In genomic region chr9:122422706-122423105, GRCm38 (mm10) we compare ENCODE assay signal across 19 mouse cellular contexts.
DNase-seq lines count a peak whose midpoint lies in the region; ATAC-seq and TF ChIP-seq lines count a peak whose summit lies in the region.
"Had no signal": no experiment of that assay in that cellular context is flagged by ENCODE, and none has a peak within 500 bp of the region (broad histone marks: within the 10 kb centered on the region; RNA-seq: fewer than 3 reads in every experiment).

No protein-coding gene starts in this region.

- no peaks in the 10 kb centered on the region for H3K36me3 ChIP-seq in E14TG2a.4 (ENCODE audit: insufficient read depth, low read length)
- no peaks in the 10 kb centered on the region for H3K36me3 ChIP-seq in intestine, postnatal 0 days (ENCODE audit: control insufficient read depth, insufficient read depth)
- H3K36me3 ChIP-seq: limb, embryonic 12.5 days; liver, embryonic 15.5 days had no signal

- no peak overlapping the region for H3K4me2 ChIP-seq in intestine, postnatal 0 days (replicated peaks; ENCODE audit: low read depth)
- H3K4me2 ChIP-seq: forebrain, embryonic 13.5 days; limb, embryonic 12.5 days; liver, embryonic 15.5 days had no signal

- 0 out of 2 replicates have a peak overlapping the region, but pooled peaks have one; percentile 7 for H3K4me3 ChIP-seq in E14TG2a.4 (replicated peaks; ENCODE audit: low read length)
- no peak overlapping the region for H3K4me3 ChIP-seq in intestine, postnatal 0 days (ENCODE audit: low read depth, low read length)
- H3K4me3 ChIP-seq: forebrain, embryonic 13.5 days; gastrocnemius, adult 2 months; limb, embryonic 12.5 days; liver, embryonic 15.5 days had no signal

- ATAC-seq in frontal cortex, adult (ENCODE audit: low TSS enrichment): peak; percentile 82
- no peak for ATAC-seq in monocyte, adult 5-6 weeks (replicated peaks; ENCODE audit: insufficient number of reproducible peaks, low FRiP score, low TSS enrichment, poor library complexity, severe bottlenecking)
- no peak for ATAC-seq in intestine, postnatal 0 days
- ATAC-seq: forebrain, embryonic 13.5 days; hindbrain, embryonic 16.5 days; midbrain, embryonic 16.5 days; Patski had no signal

- TF ChIP-seq CTCF in E14TG2a.4 (conservative IDR thresholded peaks at IDR 0.05; ENCODE audit: low read length): no peak
- TF ChIP-seq CTCF in intestine, postnatal 0 days (IDR thresholded peaks at IDR 0.05; ENCODE audit: low read depth): no peak

- 84% methylated on average over 14 of the region's 14 CpGs for WGBS in intestine, postnatal 0 days

- H3K27ac ChIP-seq in intestine, postnatal 0 days (ENCODE audit: low read depth, low read length): no peak overlapping the region
- H3K27ac ChIP-seq: forebrain, embryonic 13.5 days; gastrocnemius, adult 2 months; limb, embryonic 12.5 days; liver, embryonic 15.5 days had no signal

- H3K9ac ChIP-seq in intestine, postnatal 0 days (ENCODE audit: low read depth, low read length): no peak overlapping the region
- H3K9ac ChIP-seq: forebrain, embryonic 13.5 days; limb, embryonic 12.5 days; liver, embryonic 15.5 days had no signal

- H3K4me1 ChIP-seq in E14TG2a.4 (replicated peaks; ENCODE audit: low read depth, low read length): peaks cover 8% of the 10 kb centered on the region
- H3K4me1 ChIP-seq in intestine, postnatal 0 days (replicated peaks; ENCODE audit: control insufficient read depth, insufficient read depth, low read length): no peaks in the 10 kb centered on the region
- H3K4me1 ChIP-seq: limb, embryonic 12.5 days; liver, embryonic 15.5 days had no signal

- peak; percentile 55 for DNase-seq in layer of hippocampus, adult 9-11 months
- peak; percentile 58 to 60 for DNase-seq in right cerebral cortex, adult 2 months (ENCODE audit: low spot score in 2 of 2)
- DNase-seq in cerebellum, postnatal 4 days (ENCODE audit: low spot score in 2 of 2): no peak
- DNase-seq: cerebellum, adult 9-10 months; gastrocnemius, adult 2 months; heart, adult 18-20 months; heart, postnatal 4 days; kidney, adult 9 months; lung, postnatal 10 days had no signal

- peaks cover 4% of the 10 kb centered on the region for H3K9me3 ChIP-seq in E14TG2a.4 (ENCODE audit: low read length)
- H3K9me3 ChIP-seq in intestine, postnatal 0 days (ENCODE audit: control insufficient read depth): no peaks in the 10 kb centered on the region
- H3K9me3 ChIP-seq: forebrain, embryonic 13.5 days; liver, embryonic 15.5 days had no signal

- H3K27me3 ChIP-seq in E14TG2a.4 (ENCODE audit: insufficient read depth, low read length): peaks cover 49% of the 10 kb centered on the region
- no peaks in the 10 kb centered on the region; the same call in 1 of the 2 replicates for H3K27me3 ChIP-seq in intestine, postnatal 0 days (replicated peaks; ENCODE audit: control insufficient read depth, insufficient read depth, low read length)
- H3K27me3 ChIP-seq: liver, embryonic 15.5 days had no signal

Comparison
In these comparisons a context has a peak if more than half of its experiments do, and no peak if none do; other contexts are left out.
1. DNase-seq: peak in layer of hippocampus, adult 9-11 months (single experiment) and right cerebral cortex, adult 2 months (2 of 2); none in cerebellum, postnatal 4 days (0 of 2).